1 mouse cellular context compared by ENCODE assay signal in the genomic region with DNA sequence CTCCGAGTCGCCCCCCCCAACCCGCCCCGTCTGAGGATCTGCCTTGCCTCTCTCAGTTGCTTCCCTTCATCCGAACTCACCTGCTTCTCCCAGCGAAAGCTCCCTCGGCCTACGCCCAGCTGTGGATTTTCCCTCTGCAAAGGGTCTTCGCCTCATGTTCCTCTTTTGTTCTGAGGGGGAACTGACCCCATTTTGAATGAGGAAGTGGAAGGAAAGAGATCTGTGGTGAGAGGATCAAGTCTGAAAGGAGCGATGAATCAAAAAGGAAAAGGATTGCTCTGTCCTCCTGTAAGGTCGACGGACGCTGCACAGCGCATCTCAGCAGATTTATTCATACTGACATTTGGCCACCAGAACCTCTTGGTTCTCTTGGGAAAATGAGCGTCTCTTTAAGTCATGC.
TF ChIP-seq lines count a peak whose summit lies in the region.

No protein-coding gene starts in this region.

TF ChIP-seq in MEL, 35 proteins besides CTCF, POLR2A, EP300 and RAD21 (continued from another document):
- TF ChIP-seq POLR2AphosphoS2 (IDR thresholded peaks at IDR 0.05; ENCODE audit: low read length) (no peak), MXI1 (IDR thresholded peaks at IDR 0.05; ENCODE audit: low read depth, low read length) (no peak), GABPA (IDR thresholded peaks at IDR 0.05; ENCODE audit: low read depth, low read length) (no peak), ZC3H11A (IDR thresholded peaks at IDR 0.05; ENCODE audit: low read depth, low read length) (no peak)
